ENCODE assay signal across 14 mouse cellular contexts in the genomic region with DNA sequence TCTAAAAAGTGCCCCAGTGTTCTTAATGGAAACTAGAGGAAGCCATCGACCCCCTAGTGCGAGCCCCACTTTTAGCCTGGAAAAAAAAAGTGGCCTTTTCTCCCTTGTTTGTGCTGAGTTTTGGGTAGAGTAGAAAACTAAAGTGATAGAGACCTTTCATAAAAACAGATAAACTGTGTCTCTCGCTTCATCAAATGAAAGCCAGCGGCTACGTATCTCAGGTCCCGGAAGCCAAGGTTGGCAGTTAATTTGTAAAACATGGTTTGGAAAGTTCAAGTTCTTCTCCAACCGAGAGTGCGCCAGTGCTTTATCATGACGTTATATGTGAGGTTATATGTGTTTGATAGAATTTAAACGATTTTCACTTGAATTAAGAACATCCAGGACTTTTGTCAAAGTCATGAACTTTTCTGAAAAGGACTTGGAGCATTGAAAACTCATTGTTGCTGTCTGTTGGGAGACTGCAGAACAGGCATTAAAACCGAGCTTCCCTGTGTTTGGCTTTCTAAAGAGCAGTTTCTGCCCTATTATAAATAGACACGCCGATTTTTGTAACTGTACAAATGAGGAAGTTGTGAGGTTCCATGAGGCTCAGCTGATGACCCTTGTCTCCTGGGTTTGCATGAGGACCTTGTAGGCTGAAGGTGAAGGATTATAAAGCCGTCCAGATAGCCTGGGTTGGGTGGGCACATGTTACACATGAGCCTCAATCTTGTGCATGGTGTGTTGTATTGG. TPM values are rescaled to one million over a fixed set of nuclear protein-coding genes. Genes with fewer than 3 reads are reported as not detected.
DNase-seq lines count a peak whose midpoint lies in the region; ATAC-seq and TF ChIP-seq lines count a peak whose summit lies in the region.
"Had no signal": no experiment of that assay in that cellular context is flagged by ENCODE, and none has a peak within 500 bp of the region (broad histone marks: within the 10 kb centered on the region; RNA-seq: fewer than 3 reads in every experiment).

No protein-coding gene starts in this region.

- peak overlapping the region; percentile 92 for H3K27ac ChIP-seq in spleen, adult 2 months (ENCODE audit: insufficient read depth, low read length)
- H3K27ac ChIP-seq in bone marrow, adult 2 months (ENCODE audit: control insufficient read depth, insufficient read depth, low read depth, low read length, poor library complexity), result peak overlapping the region; percentile 69; the same call in 1 of the 2 replicates
- peak overlapping the region; percentile 81 for H3K27ac ChIP-seq in liver, embryonic 16.5 days (ENCODE audit: low read length)
- H3K27ac ChIP-seq: heart, embryonic 10.5 days; hindbrain, embryonic 15.5 days; kidney, embryonic 15.5 days; midbrain, embryonic 10.5 days had no signal

- H3K9ac ChIP-seq in liver, embryonic 16.5 days (ENCODE audit: low read depth, low read length), result peak overlapping the region; percentile 47
- H3K9ac ChIP-seq: hindbrain, embryonic 15.5 days; kidney, embryonic 15.5 days had no signal

- H3K36me3 ChIP-seq in spleen, adult 2 months (ENCODE audit: control insufficient read depth, insufficient read depth, low read length), result no peaks in the 10 kb centered on the region
- no peaks in the 10 kb centered on the region for H3K36me3 ChIP-seq in liver, embryonic 16.5 days (ENCODE audit: control insufficient read depth, insufficient read depth)
- H3K36me3 ChIP-seq: heart, embryonic 10.5 days; hindbrain, embryonic 15.5 days; kidney, embryonic 15.5 days; midbrain, embryonic 10.5 days had no signal

- ATAC-seq in liver, embryonic 16.5 days (ENCODE audit: low read depth), result 0 out of 2 replicates have a peak, but pooled peaks have one; percentile 3

- peaks cover 29% of the 10 kb centered on the region for H3K4me1 ChIP-seq in spleen, adult 2 months (ENCODE audit: control insufficient read depth, insufficient read depth, insufficient read length)
- H3K4me1 ChIP-seq in bone marrow, adult 2 months (ENCODE audit: control insufficient read depth, insufficient read depth, low read length), result peaks cover 16% of the 10 kb centered on the region
- peaks cover 55% of the 10 kb centered on the region for H3K4me1 ChIP-seq in liver, embryonic 16.5 days (ENCODE audit: control insufficient read depth, low read depth, low read length)

- no peak for TF ChIP-seq CTCF in spleen, adult 2 months (IDR thresholded peaks at IDR 0.05; ENCODE audit: extremely low read depth, insufficient read depth, insufficient read length, insufficient replicate concordance)
- no peak for TF ChIP-seq CTCF in bone marrow, adult 2 months (IDR thresholded peaks at IDR 0.05; ENCODE audit: control insufficient read depth, insufficient read depth, low read length)

- DNase-seq in spleen, adult 2 months (ENCODE audit: low read depth in 1 of 2, low spot score in 2 of 2), result peak; percentile 50 to 67
- no peak for DNase-seq in spleen, adult 18-20 months
- peak; percentile 57 for DNase-seq in thymus, postnatal 14 days
- no peak for DNase-seq in adrenal gland, postnatal 25 days
- DNase-seq in urinary bladder, postnatal 4 days (ENCODE audit: low spot score in 2 of 2), result no peak
- no peak for DNase-seq in right cerebral cortex, postnatal 10 days (ENCODE audit: low spot score in 2 of 2)
- DNase-seq: embryo, embryonic 11 days; layer of hippocampus, adult 9-11 months had no signal

- peak overlapping the region; percentile 52 for H3K4me3 ChIP-seq in spleen, adult 2 months (ENCODE audit: extremely low read depth, insufficient read depth, insufficient read length)
- peak overlapping the region; percentile 29 for H3K4me3 ChIP-seq in bone marrow, adult 2 months (replicated peaks; ENCODE audit: control insufficient read depth, low read depth, low read length)
- peak overlapping the region; percentile 26 for H3K4me3 ChIP-seq in liver, embryonic 16.5 days (ENCODE audit: low read depth, low read length)
- H3K4me3 ChIP-seq: heart, embryonic 10.5 days; hindbrain, embryonic 15.5 days; kidney, embryonic 15.5 days; midbrain, embryonic 10.5 days had no signal

- 4% methylated on average over 14 of the region's 14 CpGs for WGBS in spleen, adult 2 months
- 2% methylated on average over 14 of the region's 14 CpGs for WGBS in bone marrow, adult 2 months
- WGBS in liver, embryonic 16.5 days (ENCODE audit: insufficient replicate concordance), result 26% methylated on average over 14 of the region's 14 CpGs

- H3K9me3 ChIP-seq in liver, embryonic 16.5 days (replicated peaks; ENCODE audit: control insufficient read depth, low read length), result no peaks in the 10 kb centered on the region
- H3K9me3 ChIP-seq: heart, embryonic 10.5 days; hindbrain, embryonic 15.5 days; kidney, embryonic 15.5 days; midbrain, embryonic 10.5 days had no signal

- peak overlapping the region; percentile 75 for H3K4me2 ChIP-seq in liver, embryonic 16.5 days (ENCODE audit: low read depth, low read length)
- H3K4me2 ChIP-seq: hindbrain, embryonic 15.5 days; kidney, embryonic 15.5 days had no signal

- no peaks in the 10 kb centered on the region for H3K27me3 ChIP-seq in spleen, adult 2 months (ENCODE audit: control insufficient read depth, insufficient read depth, low read length)
- H3K27me3 ChIP-seq in liver, embryonic 16.5 days (ENCODE audit: control insufficient read depth, insufficient read depth, low read depth, low read length), result no peaks in the 10 kb centered on the region

- peak; percentile 15; the same call in 1 of the 2 replicates for TF ChIP-seq POLR2A in spleen, adult 2 months (IDR thresholded peaks at IDR 0.05; ENCODE audit: low read depth, low read length)
- no peak for TF ChIP-seq POLR2A in bone marrow, adult 2 months (IDR thresholded peaks at IDR 0.05; ENCODE audit: borderline replicate concordance, control insufficient read depth, low read depth, low read length)

RNA-seq across cellular contexts. Expression of a gene that starts 6.7 kb away (rescaled TPM):
- 258 and 419 TPM in 2 replicates for polyA plus RNA-seq in spleen, adult 2 months (2012; rRNA removed)
- 32.8 and 38.1 TPM in 2 replicates for polyA plus RNA-seq in bone marrow, adult 2 months (2011; ENCODE audit: insufficient read depth, insufficient read length, low replicate concordance, missing spikeins)
- polyA plus RNA-seq in liver, embryonic 16.5 days (2015; fragmentation: Nextera tagmentation; extraction: Ambion mirVana), result 32.8 and 35.1 TPM in 2 replicates
- 0.71 and 0.97 TPM in 2 replicates for total RNA-seq in adrenal gland, postnatal 25 days (2021)

Comparison
In these comparisons a context has a peak if more than half of its experiments do, and no peak if none do; other contexts are left out.
1. DNase-seq: peak in spleen, adult 2 months (2 of 2) and thymus, postnatal 14 days (single experiment); none in spleen, adult 18-20 months (0 of 2), adrenal gland, postnatal 25 days (single experiment), urinary bladder, postnatal 4 days (0 of 2) and right cerebral cortex, postnatal 10 days (0 of 2).
2. Peak in every context shown above with its lines, with median percentiles within 50 percentile points of each other: H3K27ac ChIP-seq and H3K4me3 ChIP-seq.